Mouse (Mus musculus) spleen, postnatal 14 days (tissue): Measurements from ENCODE around the gene Parp16.
"Not testable (repeated sequence)": the region's sequence is repeated elsewhere in the genome, so short reads cannot be mapped to it uniquely, and the experiment has no call there.

Experiments used
- DNase-seq, 2 experiments: peaks; one replicate each; pipeline ENCODE4 v3.0.0; 2021 to 2022; ENCODE audit warnings: low spot score in 2 of 2

The Parp16 gene

GRCm38 (mm10) chr9:65208293-65209179 lies 13.4 kb downstream of the Parp16 start:
- DNase-seq, result no peak

DNA sequence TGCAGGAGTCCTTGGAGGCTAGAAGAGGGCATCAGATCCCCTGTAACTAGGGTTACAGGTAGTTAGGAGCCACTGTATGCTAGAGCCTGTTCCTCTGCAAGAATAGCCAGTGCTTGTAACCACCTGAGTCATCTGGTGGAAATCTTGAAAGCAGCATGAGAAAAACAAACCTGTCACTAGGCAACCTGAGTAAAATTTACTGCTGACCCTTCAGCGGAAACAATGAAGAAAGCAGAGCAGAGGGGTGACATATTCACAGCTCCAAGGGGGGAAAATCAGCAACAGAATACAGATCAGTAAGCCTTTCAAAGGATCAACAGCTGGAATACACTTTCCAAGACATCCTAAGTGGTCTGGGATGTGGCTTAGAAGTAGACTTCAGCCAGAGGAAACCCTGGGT lies 16.4 kb downstream of the Parp16 start:
- DNase-seq, result no peak

GRCm38 (mm10) chr9:65214425-65214777 lies 19.2 kb downstream of the Parp16 start:
- no peak for DNase-seq

DNA sequence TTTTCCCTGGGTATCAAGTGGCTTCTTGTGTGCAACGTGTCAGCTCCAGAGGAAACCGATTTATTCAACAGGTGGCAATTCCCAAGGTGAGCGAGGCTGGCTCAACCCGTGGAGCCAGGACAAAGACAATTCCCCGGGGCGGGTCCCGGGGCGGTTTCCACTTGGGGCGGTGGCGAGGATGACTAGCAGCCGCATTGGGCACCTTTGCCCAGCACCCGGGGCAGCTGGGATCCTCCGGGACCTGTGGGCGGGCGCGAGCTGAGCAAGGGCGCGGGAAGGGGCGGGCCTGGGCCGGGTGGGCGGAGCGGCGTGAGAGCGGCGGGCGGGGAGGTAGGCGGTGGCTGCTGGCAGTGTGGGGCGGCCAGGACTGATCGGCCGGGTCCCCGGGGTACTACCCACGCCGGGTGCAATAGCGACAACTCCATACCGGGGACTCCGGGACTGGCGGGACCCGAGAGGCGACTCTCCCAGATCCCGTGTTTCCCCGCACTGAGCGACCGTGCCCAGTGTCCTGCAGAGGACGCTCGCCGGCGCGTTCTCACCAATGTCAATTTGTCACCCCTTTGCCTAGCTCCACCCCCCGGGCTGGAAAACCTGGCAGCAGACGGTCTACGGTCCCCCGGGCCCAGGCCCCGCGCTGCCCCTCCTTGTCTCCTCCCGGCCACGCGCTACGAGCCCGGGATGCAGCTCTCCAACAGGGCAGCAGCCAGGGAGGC lies 19.8 kb downstream of the Parp16 start:
- DNase-seq, result peak; percentile 88

- DNase-seq, result peak in 1 of 2 experiments; percentile 21
These were observed 20.5 kb downstream of the Parp16 start for GRCm38 (mm10) chr9:65215494-65216126.

- DNase-seq, result no peak
These were observed 21.8 kb downstream of the Parp16 start for GRCm38 (mm10) chr9:65216972-65217371.

DNA sequence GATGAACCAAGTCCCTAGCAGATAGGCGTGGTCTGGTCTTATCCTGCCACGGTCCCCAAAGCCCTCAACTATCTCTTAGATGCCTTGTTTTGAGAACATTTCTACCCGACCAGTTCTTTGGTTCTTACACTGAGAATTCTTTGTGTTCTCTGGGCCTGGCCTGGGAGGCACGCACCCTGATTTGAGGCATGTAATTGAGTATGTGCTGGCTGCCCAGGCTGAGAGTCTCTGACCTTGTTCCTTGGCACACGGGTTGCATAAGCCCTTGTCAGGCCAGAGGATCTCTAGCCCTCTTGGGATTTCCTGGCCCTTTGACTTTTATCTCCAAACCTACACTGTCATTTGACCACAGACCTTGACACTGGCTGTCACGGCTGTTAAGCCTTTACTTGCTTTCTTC lies 22.5 kb downstream of the Parp16 start:
- DNase-seq, result no peak

DNA sequence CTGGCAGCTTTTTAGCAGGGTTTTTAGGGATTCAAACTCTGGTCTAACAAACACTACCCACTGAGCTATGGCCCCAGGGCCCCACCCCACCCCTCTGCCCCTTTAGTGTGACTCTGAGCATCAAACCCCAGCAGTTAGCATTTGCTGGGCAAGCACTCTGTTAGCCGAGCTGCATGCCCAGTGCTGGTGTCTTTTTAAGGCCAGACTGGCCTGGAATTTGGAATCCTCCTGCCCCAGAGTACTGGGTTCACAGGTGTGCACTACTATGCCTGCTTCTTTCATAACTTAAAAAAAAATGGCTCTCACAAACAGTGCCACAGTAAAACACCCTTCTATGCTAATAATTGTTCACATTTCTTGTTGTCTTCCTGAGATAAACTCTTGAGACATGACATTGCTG lies 23.8 kb downstream of the Parp16 start:
- no peak for DNase-seq

- DNase-seq, result not testable (repeated sequence)
These were observed 25.2 kb downstream of the Parp16 start for GRCm38 (mm10) chr9:65220398-65220797.

DNA sequence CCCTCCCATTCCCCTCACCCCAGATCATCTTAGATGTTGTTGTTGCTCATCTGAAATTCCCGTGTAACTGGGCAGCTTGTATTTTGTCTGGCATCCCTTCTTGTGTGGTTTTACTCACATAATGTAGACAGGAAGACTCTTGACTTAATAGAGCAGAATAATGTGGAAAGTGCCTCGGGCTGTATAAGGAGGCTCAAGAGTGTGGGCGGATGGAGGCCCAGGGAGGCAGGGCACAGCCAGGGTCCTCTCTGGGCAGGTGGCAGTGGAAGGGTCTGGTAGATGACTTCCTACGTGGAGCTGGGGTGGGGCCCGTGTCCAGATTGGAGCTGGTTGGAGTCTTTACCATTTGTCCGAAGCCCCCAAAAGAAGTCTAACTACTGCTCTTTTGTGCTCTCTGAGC lies 28.8 kb downstream of the Parp16 start:
- DNase-seq, result no peak

DNA sequence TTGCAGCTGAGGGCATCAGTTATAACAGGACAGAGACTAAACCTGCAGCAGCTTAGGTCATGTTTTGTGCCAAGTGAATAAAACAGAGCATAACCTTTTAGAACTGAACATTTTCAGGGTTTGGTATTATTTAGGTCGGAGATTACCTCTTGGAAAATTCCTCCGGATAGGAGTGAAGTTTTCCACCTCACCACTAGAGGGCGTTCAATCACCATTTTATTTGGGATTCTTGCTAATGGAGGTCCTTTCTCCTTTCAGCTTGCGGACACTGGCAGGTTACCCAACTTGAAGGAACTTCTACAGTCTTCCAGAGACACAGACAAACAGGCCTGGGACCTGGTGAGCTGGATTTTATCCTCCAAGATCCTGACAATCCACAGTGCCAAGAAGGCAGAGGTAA lies 30.6 kb downstream of the Parp16 start:
- DNase-seq, result no peak

DNA sequence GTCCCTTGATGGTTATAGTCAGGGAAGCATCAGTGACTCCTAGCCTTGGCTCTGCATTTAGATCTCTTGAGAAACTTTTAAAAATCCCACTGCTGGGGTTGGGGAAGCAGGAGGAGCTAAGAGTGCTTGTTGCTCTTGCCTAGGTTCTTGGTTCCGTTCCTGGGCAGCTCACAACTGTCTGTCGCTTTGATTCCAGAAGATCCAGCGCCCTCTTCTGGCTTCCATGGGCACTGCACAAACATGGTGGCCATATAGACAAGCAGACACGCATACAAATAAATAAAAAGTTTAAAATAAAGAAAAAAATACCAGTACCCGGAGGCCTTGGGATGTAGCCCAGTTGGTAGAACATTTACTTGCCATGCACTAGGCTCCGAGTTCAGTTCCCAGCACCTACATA lies 35.1 kb downstream of the Parp16 start:
- DNase-seq, result no peak

GRCm38 (mm10) chr9:65231284-65231683 lies 36.1 kb downstream of the Parp16 start:
- DNase-seq, result no peak

DNA sequence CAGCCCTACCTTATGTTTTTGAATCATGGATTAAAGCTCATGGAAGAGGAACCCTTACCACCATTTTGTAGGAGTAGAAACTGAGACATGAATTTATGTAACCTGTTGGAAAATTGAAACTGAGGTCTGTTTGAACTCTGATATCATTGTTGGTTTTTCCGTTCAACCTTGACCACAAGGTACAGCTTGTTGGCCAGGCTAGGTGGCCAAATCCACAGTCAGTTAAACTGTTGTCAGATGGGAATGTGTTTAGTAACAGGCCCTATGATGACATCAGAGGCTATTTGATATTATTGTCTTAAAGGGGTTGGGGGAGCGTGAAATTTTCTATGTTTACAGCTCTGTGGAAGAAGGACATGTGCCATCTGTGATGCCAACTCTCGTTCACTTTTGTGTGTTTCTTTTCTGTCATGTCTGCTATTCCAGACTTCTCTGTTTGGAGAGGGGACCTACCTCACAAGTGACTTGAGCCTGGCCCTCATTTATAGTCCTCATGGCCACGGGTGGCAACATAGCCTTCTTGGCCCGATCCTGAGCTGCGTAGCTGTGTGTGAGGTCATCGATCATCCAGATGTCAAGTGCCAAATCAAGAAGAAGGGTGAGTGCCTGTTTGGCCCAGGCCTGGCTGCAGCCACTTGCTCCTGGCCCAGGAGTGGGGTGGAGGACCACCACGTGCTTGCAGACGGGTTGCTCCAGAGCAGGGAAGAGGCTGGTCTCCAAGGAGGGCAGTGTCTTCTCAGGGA lies 38.3 kb downstream of the Parp16 start:
- no peak for DNase-seq

- DNase-seq, result no peak
These were observed 39.6 kb downstream of the Parp16 start for GRCm38 (mm10) chr9:65234734-65235133.

DNA sequence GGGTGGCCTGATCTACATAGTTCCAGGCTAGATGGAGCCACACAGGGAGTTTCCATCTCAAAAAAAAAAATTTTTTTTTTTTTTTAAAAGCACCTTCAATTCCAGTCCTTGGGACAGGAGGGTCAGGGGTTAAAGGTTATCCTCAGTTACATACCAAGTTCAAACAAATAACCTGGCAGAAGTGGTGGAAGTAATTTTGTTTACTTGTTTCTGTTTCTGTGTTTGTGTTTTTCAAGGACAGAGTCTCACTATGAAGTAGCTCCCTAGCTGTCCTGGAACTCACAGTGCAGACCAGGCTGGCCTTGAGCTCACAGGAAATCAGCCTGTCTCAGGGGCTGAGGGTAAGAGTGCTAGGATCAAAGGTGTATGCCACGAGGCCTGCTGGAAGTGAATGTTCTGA lies 40.4 kb downstream of the Parp16 start:
- DNase-seq, result no peak

DNA sequence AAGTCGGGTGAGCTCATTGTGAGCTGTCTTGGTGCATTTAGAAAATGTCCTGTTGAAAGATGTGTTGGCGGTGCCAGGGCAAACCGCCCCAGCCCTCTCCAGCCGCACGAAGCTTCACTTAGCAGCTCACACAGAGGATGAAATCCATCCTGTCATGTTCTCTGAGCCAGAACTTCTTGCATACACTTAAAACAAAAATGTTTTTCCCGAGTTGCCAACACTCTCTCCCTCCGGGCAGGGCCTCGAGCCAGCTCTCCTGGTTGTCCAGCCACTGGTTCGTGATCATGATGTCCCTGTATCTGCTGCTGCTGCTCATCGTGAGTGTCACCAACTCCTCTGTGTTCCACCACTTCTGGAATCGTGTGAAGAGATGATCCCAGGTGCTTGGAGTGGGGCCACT lies 42.5 kb downstream of the Parp16 start:
- DNase-seq, result no peak

GRCm38 (mm10) chr9:65238191-65238760 lies 43.1 kb downstream of the Parp16 start:
- DNase-seq, result no peak

DNA sequence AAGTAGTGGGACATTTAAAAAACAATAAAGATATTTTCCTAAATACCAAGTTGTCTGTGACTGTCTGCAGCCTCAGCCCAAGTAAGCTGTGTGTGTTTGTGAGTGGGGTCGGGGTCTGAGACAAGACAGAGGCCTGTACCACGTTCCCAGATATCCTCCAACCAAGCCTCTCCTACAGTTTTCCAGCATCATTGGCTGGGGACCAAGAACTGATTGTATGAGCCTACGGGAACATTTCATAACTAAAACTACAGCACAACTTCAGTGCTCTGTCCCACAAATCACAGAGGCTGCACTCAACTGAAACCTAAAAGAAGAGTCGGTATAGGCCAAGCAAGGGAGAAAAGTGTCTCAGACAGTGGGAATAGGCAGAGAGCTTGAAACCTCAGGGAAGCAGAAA lies 44.0 kb downstream of the Parp16 start:
- DNase-seq, result no peak

GRCm38 (mm10) chr9:65239731-65240130 lies 44.6 kb downstream of the Parp16 start:
- DNase-seq, result no peak

GRCm38 (mm10) chr9:65240587-65240986 lies 45.4 kb downstream of the Parp16 start:
- DNase-seq, result no peak

- DNase-seq, result no peak
These were observed 46.8 kb downstream of the Parp16 start for GRCm38 (mm10) chr9:65241973-65242372.
